In genomic region chr19:7423656-7424030, GRCm38 (mm10) we compare ENCODE assay signal across 8 mouse cellular contexts. TPM values are rescaled to one million over a fixed set of nuclear protein-coding genes. Genes with fewer than 3 reads are reported as not detected.
A peak's percentile ranks its signal among the peaks of the same experiment; 100 is the strongest.
DNase-seq lines count a peak whose midpoint lies in the region; ATAC-seq lines count a peak whose summit lies in the region.

No protein-coding gene starts in this region.

- H3K9me3 ChIP-seq in kidney, embryonic 16.5 days (ENCODE audit: low read length) = no peaks in the 10 kb centered on the region
- no peaks in the 10 kb centered on the region for H3K9me3 ChIP-seq in embryonic facial prominence, embryonic 15.5 days (replicated peaks)
- H3K9me3 ChIP-seq in intestine, embryonic 16.5 days (ENCODE audit: control insufficient read depth, low read length) = no peaks in the 10 kb centered on the region
- no peaks in the 10 kb centered on the region for H3K9me3 ChIP-seq in neural tube, embryonic 11.5 days (ENCODE audit: control insufficient read depth, low read length)

- no peaks in the 10 kb centered on the region for H3K27me3 ChIP-seq in kidney, embryonic 16.5 days (ENCODE audit: insufficient read depth, low read length)
- no peaks in the 10 kb centered on the region for H3K27me3 ChIP-seq in embryonic facial prominence, embryonic 15.5 days
- no peaks in the 10 kb centered on the region for H3K27me3 ChIP-seq in intestine, embryonic 16.5 days (replicated peaks; ENCODE audit: control insufficient read depth, insufficient read depth, low read length)
- no peaks in the 10 kb centered on the region for H3K27me3 ChIP-seq in neural tube, embryonic 11.5 days (ENCODE audit: control insufficient read depth, insufficient read depth, low read length)

- WGBS in kidney, embryonic 16.5 days = 27% methylated on average over 16 of the region's 16 CpGs
- 35% methylated on average over 16 of the region's 16 CpGs for WGBS in embryonic facial prominence, embryonic 15.5 days
- WGBS in intestine, embryonic 16.5 days = 41% methylated on average over 16 of the region's 16 CpGs
- WGBS in neural tube, embryonic 11.5 days = 29% methylated on average over 16 of the region's 16 CpGs

- ATAC-seq in kidney, embryonic 16.5 days (ENCODE audit: low FRiP score, low TSS enrichment) = no peak; the same call in 1 of the 2 replicates
- ATAC-seq in embryonic facial prominence, embryonic 15.5 days (ENCODE audit: insufficient number of reproducible peaks, low FRiP score, low TSS enrichment, low read depth) = no peak
- no peak for ATAC-seq in intestine, embryonic 16.5 days
- 0 out of 2 replicates have a peak, but pooled peaks have one; percentile 10 for ATAC-seq in neural tube, embryonic 11.5 days (ENCODE audit: insufficient read depth, low FRiP score, low TSS enrichment)

- peak overlapping the region; percentile 45 for H3K4me2 ChIP-seq in kidney, embryonic 16.5 days (replicated peaks; ENCODE audit: low read depth, low read length)
- peak overlapping the region; percentile 42 for H3K4me2 ChIP-seq in embryonic facial prominence, embryonic 15.5 days (replicated peaks)
- H3K4me2 ChIP-seq in intestine, embryonic 16.5 days (ENCODE audit: low read depth, low read length) = peak overlapping the region; percentile 35
- H3K4me2 ChIP-seq in neural tube, embryonic 11.5 days (ENCODE audit: low read depth) = peak overlapping the region; percentile 45

- DNase-seq in kidney, adult 8-10 months = no peak
- no peak for DNase-seq in neural tube, embryonic 11.5 days (ENCODE audit: low spot score)
- no peak for DNase-seq in thymus, postnatal 10 days (ENCODE audit: low spot score in 2 of 2)
- no peak for DNase-seq in frontal cortex, postnatal 10 days (ENCODE audit: low spot score in 2 of 2)
- DNase-seq in left cerebral cortex, adult 18-20 months (ENCODE audit: low spot score in 2 of 2) = no peak

- peak overlapping the region; percentile 12; the same call in 1 of the 2 replicates for H3K27ac ChIP-seq in kidney, embryonic 16.5 days (ENCODE audit: low read length)
- H3K27ac ChIP-seq in embryonic facial prominence, embryonic 15.5 days (replicated peaks) = peak overlapping the region; percentile 61
- H3K27ac ChIP-seq in intestine, embryonic 16.5 days (ENCODE audit: low read length) = peak overlapping the region; percentile 38
- H3K27ac ChIP-seq in neural tube, embryonic 11.5 days (ENCODE audit: low read depth, low read length) = 0 out of 2 replicates have a peak overlapping the region, but pooled peaks have one; percentile 20

- peaks cover 41% of the 10 kb centered on the region for H3K36me3 ChIP-seq in kidney, embryonic 16.5 days (ENCODE audit: insufficient read depth, low read length)
- H3K36me3 ChIP-seq in embryonic facial prominence, embryonic 15.5 days = peaks cover 41% of the 10 kb centered on the region
- H3K36me3 ChIP-seq in intestine, embryonic 16.5 days (ENCODE audit: control insufficient read depth, insufficient read depth, low read length) = peaks cover 18% of the 10 kb centered on the region
- peaks cover 18% of the 10 kb centered on the region for H3K36me3 ChIP-seq in neural tube, embryonic 11.5 days (ENCODE audit: control insufficient read depth, insufficient read depth, low read length)

- peak overlapping the region; percentile 58 for H3K9ac ChIP-seq in kidney, embryonic 16.5 days (replicated peaks; ENCODE audit: low read length)
- no peak overlapping the region for H3K9ac ChIP-seq in embryonic facial prominence, embryonic 15.5 days
- H3K9ac ChIP-seq in intestine, embryonic 16.5 days (ENCODE audit: low read depth, low read length) = peak overlapping the region; percentile 46
- H3K9ac ChIP-seq in neural tube, embryonic 11.5 days (ENCODE audit: low read length) = peak overlapping the region; percentile 51

- H3K4me1 ChIP-seq in kidney, embryonic 16.5 days (ENCODE audit: insufficient read depth, low read length) = peaks cover 57% of the 10 kb centered on the region
- H3K4me1 ChIP-seq in embryonic facial prominence, embryonic 15.5 days = peaks cover 70% of the 10 kb centered on the region
- H3K4me1 ChIP-seq in intestine, embryonic 16.5 days (ENCODE audit: control insufficient read depth, insufficient read depth, low read length) = peaks cover 64% of the 10 kb centered on the region
- peaks cover 50% of the 10 kb centered on the region for H3K4me1 ChIP-seq in neural tube, embryonic 11.5 days (ENCODE audit: control insufficient read depth, insufficient read depth, low read length)

- peak overlapping the region; percentile 18; the same call in 1 of the 2 replicates for H3K4me3 ChIP-seq in kidney, embryonic 16.5 days (ENCODE audit: low read length)
- peak overlapping the region; percentile 24 for H3K4me3 ChIP-seq in embryonic facial prominence, embryonic 15.5 days (replicated peaks)
- peak overlapping the region; percentile 15 for H3K4me3 ChIP-seq in intestine, embryonic 16.5 days (ENCODE audit: low read length)
- H3K4me3 ChIP-seq in neural tube, embryonic 11.5 days (ENCODE audit: low read depth, low read length) = peak overlapping the region; percentile 26

RNA-seq across cellular contexts. Expression of gene 2700081O15Rik, which starts 6.2 kb away (rescaled TPM):
- 4.8 and 5.4 TPM in 2 replicates for polyA plus RNA-seq in kidney, embryonic 16.5 days (2015; fragmentation: Nextera tagmentation; extraction: Ambion mirVana)
- polyA plus RNA-seq in embryonic facial prominence, embryonic 15.5 days (2015; fragmentation: Nextera tagmentation; extraction: Ambion mirVana) = 8.3 and 9.5 TPM in 2 replicates
- polyA plus RNA-seq in intestine, embryonic 16.5 days (2015; fragmentation: Nextera tagmentation; extraction: Ambion mirVana) = 3.1 and 3.2 TPM in 2 replicates
- polyA plus RNA-seq in neural tube, embryonic 11.5 days (2014; fragmentation: Nextera tagmentation; extraction: Ambion mirVana) = 15.1 and 16.3 TPM in 2 replicates
- 10 to 100 TPM; 29.5 to 31.1 TPM for total RNA-seq in left cerebral cortex, adult 18-20 months (2021)

RNA-seq across cellular contexts. Expression of gene Spindoc, which starts 40.8 kb away (rescaled TPM):
- 33.2 and 35.7 TPM in 2 replicates for polyA plus RNA-seq in kidney, embryonic 16.5 days (2015; fragmentation: Nextera tagmentation; extraction: Ambion mirVana)
- polyA plus RNA-seq in embryonic facial prominence, embryonic 15.5 days (2015; fragmentation: Nextera tagmentation; extraction: Ambion mirVana) = 30.1 and 36.2 TPM in 2 replicates
- polyA plus RNA-seq in intestine, embryonic 16.5 days (2015; fragmentation: Nextera tagmentation; extraction: Ambion mirVana) = 17.4 and 18.2 TPM in 2 replicates
- 25.6 and 35.1 TPM in 2 replicates for polyA plus RNA-seq in neural tube, embryonic 11.5 days (2014; fragmentation: Nextera tagmentation; extraction: Ambion mirVana)
- total RNA-seq in left cerebral cortex, adult 18-20 months (2021) = 10 to 100 TPM; 29.1 to 30.8 TPM

RNA-seq across cellular contexts. Expression of gene Rtn3, which starts 59.4 kb away (rescaled TPM):
- 169 and 172 TPM in 2 replicates for polyA plus RNA-seq in kidney, embryonic 16.5 days (2015; fragmentation: Nextera tagmentation; extraction: Ambion mirVana)
- 138 and 139 TPM in 2 replicates for polyA plus RNA-seq in embryonic facial prominence, embryonic 15.5 days (2015; fragmentation: Nextera tagmentation; extraction: Ambion mirVana)
- 127 TPM in 2 replicates for polyA plus RNA-seq in intestine, embryonic 16.5 days (2015; fragmentation: Nextera tagmentation; extraction: Ambion mirVana)
- polyA plus RNA-seq in neural tube, embryonic 11.5 days (2014; fragmentation: Nextera tagmentation; extraction: Ambion mirVana) = 247 and 255 TPM in 2 replicates
- total RNA-seq in left cerebral cortex, adult 18-20 months (2021) = 100 to 1,000 TPM; 828 to 858 TPM
